Mouse (Mus musculus) cerebellum, adult (tissue): ENCODE measurements around the gene Adra2a.
A peak's percentile ranks its signal among the peaks of the same experiment; 100 is the strongest.

Experiments used
- ATAC-seq: cut with Nextera tagmentation; 2 replicates; pipeline ENCODE4 v1.9.2; 2017; ENCODE audit warnings: mild to moderate bottlenecking, moderate library complexity, mixed read lengths; ENCODE audit not compliant: insufficient number of reproducible peaks, low FRiP score, low TSS enrichment

Adra2a gene

DNA sequence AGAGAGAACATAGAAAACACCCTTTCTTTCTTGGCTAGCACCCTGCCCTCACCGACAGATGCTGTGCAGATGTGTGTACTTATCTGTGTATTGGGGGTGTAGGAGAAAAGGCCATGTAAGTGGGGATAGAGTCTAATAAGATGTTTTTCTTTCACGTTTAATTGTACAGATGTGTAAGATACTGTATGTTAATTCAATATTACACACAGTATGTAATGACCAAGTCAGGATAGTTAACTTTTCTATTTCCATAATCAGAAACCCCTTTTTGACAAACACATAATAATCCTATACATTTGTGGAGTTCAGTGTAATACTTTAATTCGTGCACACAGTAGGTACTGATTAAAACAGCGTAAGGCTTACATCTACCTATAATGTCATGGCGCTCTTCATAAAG lies at the start of gene Adra2a:
Gene Adra2a, plus strand, starts transcription at position 301 of the 400 bp plus-strand sequence.
- no peak for ATAC-seq

DNA sequence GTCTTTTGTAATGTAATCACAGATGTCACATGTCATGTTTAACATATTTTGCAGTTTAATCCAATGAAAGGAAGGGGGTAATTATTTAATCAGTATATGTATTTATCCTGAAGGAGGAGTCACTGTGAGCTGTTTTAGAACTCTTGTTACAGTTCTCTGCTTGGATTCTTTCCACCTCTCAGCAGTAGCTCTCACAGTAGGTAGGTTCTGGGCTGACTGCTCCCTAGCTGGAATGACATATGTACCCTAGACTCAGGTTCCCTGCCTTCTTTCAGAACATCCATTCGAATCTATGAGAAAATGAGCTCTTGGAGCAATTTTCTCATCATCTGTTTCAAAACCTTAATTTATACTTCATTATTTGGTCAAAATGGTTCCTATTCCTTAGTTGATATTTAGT lies 49.7 kb upstream of the Adra2a start:
- 0 out of 2 replicates have a peak, but pooled peaks have one; percentile 36 for ATAC-seq

DNA sequence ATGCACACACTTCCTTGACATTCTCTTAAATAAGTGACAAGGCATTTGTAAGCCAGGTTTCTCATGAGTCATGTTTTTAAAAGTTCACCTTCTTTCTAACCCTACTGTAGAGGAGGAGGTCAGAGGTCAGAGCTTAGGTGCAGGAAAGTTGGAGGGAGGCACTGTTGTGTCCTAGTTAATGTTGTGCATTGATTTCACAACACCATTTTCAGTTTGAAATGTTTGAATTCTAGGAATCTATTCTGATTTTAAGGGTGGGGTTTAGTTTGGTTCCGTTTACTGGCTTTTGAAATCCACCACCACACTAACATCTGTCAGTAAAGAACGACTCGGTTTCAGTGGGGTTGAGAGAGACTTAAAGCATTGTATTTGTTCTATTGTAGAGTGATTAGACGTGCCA lies 33.0 kb upstream of the Adra2a start:
- ATAC-seq: no peak

DNA sequence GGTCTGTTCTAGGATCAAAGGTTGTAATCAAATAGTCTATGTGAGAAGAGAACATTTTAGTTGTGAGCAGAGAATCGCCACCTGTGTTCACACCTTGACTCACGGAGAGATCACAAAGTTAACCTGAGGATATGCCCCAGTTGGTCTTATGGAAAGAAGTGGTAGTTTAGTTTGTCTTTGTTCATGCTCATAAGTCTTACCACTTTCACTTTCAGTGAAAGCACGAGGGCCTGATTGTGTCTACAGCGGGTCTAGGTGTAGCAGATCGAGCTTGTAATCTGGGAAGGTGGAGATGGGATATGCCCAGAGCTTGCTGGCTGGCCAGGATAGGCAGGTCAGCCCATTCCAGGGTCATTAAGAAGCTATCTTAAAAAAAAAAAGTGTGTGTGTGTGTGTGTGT lies 29.0 kb upstream of the Adra2a start:
- no peak for ATAC-seq

DNA sequence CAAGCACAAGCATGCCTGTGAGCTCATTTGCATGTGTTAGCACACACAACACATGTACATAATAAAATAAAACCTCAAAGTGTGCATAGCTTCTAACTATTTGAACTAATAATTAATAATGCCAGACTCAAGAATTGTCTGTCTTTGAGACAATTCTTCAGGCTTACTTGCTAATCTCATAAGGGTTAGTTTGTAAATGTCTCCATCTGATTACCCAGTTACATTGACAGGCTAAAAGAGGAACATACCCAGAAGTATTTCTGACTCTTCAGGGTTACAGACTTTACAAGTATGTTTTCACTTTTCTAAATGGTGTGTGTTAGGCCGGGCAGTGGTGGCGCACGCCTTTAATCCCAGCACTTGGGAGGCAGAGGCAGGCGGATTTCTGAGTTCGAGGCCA lies 28.4 kb upstream of the Adra2a start:
- ATAC-seq: no peak

DNA sequence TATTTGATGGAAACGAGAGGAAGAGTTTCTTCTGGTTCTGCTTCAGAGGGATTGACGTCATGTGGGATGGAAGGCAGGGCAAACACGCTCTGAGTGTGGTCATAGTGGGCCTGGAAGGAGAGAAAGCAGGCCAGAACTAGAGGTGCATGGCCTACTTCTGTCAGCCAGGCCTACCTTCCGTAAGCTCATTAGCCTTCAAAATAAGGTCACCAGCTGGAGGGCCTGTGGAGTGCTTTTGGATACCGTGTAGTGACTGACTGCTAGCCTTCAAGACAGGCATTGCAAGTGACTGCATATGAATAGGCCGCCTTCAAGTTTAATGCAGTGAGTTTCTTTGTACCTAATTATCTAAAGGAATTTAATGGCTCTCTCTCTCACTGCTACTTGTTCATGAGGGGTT lies 8.9 kb upstream of the Adra2a start:
- no peak for ATAC-seq

DNA sequence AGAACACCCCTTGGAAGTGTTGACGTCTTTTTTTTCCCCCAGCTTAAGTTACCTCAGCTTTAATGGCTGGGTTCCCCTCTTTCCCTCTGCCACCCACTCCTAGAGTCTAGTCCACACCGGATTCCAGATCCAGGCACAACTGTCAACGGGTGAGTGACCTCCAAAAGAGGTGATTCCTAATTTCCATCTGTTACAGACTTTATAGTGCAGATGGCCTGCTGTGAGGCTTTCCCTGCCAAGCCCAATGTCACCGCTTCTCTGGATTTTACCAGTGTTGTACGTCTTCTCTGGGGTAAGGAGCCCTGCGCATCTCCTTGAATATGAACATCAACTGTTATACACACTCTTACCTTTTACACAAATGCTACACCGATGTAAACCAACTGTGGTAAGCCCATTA lies 4.5 kb upstream of the Adra2a start:
- no peak for ATAC-seq

DNA sequence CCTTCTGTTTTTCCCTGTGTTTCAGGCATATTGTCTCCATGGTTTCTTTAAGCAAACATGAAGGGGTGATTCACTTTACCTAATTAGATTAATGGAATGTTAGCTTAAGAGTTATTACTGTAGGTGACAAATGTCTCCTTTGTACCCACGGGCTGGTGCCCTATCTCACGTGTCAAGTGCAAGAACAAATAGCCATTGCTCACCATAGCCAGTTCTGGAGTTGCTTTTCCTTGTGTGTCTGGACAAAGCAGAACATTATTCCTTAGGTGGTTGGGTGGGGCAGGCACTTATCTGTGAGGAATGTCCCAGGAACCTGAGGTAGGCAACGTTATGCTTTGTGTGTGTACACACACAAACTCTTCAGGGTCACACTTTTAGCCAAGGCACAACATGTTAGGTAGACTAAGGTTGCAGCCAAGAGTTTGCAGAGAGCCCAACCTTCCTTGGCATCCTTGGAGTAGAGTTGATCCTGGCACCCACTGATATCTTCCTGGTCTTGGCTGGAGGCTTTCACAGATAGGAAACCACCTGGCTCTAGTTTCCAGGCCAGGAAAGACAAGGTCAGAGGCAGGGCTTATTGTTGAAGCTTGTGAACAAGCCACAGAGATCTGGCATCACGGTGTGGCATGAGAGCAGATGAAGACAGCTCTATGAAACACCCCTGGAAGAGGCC lies 3.5 kb upstream of the Adra2a start:
- no peak for ATAC-seq

DNA sequence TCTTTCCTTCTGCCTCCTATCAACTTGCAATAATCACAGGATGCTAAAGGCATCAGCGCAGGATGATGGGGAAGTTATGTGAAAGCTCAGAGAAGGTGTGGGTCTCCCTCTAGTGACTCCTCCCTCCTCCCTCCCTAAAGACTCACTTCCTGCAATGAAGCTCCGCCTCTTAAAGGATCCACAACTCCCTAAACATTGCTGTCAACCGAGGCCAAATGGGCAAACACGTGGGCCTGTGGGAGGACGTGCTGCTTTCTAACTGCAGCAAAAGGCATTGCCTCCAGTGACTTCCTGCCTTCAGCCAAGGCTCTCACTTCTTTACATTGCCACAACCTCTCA lies 3.0 kb upstream of the Adra2a start:
- no peak for ATAC-seq

DNA sequence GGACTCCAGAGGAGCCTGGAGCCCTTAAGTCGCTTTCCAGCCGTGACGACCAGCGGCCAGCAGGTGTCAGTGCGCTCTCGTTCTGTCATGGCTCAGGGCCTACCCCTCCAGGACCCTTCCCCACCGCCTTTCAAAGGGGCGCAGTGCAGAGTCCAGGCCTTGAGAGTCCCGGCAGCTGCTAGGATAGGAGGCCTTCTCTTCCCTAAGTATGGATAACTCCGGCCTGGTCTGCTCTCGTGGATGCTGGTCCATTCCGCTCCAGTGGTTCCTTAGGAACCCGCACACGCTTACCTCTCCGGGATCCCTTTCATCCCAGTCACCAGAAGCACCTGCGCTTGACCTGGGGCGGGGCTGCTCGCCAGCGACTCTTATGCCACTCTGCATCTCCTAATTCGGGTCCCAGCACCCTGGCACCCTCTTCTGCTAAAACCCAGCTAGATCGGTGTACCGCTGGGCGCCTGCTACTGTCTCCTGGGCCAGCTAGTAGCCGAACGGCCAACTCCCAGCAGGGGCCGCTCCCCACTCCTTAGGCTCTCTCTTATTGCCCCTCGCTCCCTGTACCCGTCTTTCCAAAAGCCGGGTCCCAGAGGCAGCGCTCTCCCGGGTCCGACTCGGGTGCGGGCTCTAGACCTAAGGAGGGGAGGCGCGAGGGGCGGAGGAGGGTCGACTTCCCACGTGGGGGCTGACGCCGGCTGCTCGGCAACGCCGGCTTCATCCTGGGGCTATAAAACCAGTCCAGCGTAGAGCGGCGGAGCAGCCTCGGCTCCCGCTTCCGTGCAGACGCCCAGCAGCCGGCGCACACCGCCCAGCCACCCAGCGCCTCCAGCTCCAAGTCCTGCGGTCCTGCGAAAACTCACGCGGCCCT lies 788 bp downstream of the Adra2a start:
- ATAC-seq: peak; percentile 39; the same call in 1 of the 2 replicates

DNA sequence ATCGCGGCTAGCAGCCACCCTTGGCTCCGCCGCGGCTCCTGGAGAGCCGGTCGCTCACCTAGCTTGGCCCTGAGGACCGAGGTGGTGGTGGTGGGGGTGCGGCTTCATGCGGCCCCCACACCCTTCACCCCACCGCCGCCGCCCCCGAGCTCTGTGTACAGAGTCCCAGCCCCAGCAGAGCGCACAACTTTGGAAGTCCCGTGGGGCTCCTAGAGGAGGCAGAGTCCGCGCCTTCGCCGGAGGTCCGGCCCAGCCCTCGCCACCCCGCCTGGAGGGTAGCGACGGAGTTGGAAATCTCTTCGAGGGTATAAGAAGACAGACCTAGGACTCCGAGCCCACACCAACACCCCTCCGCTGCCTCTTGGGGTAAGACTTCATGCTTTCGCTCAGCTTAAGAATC lies 1.5 kb downstream of the Adra2a start:
- ATAC-seq: no peak

DNA sequence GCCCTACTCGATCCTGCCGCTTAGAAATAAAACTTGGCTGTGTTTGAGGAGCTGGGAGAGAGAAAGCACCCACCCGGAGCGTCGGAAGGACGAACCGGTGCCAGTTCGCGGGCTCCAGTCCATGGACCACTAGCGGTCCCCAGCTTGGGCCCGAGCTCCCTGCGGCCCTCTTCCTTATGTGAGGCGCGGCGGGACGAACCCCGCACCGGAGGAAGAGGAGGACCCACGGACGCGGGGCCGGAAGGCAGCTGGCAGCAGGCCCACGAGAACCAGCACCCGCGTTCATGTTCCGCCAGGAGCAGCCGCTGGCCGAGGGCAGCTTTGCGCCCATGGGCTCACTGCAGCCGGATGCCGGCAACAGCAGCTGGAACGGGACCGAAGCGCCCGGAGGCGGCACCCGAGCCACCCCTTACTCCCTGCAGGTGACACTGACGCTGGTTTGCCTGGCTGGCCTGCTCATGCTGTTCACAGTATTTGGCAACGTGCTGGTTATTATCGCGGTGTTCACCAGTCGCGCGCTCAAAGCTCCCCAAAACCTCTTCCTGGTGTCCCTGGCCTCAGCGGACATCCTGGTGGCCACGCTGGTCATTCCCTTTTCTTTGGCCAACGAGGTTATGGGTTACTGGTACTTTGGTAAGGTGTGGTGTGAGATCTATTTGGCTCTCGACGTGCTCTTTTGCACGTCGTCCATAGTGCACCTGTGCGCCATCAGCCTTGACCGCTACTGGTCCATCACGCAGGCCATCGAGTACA lies 2.2 kb downstream of the Adra2a start:
- ATAC-seq: no peak

DNA sequence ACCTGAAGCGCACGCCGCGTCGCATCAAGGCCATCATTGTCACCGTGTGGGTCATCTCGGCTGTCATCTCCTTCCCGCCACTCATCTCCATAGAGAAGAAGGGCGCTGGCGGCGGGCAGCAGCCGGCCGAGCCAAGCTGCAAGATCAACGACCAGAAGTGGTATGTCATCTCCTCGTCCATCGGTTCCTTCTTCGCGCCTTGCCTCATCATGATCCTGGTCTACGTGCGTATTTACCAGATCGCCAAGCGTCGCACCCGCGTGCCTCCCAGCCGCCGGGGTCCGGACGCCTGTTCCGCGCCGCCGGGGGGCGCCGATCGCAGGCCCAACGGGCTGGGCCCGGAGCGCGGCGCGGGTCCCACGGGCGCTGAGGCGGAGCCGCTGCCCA lies 2.7 kb downstream of the Adra2a start:
- ATAC-seq: no peak

DNA sequence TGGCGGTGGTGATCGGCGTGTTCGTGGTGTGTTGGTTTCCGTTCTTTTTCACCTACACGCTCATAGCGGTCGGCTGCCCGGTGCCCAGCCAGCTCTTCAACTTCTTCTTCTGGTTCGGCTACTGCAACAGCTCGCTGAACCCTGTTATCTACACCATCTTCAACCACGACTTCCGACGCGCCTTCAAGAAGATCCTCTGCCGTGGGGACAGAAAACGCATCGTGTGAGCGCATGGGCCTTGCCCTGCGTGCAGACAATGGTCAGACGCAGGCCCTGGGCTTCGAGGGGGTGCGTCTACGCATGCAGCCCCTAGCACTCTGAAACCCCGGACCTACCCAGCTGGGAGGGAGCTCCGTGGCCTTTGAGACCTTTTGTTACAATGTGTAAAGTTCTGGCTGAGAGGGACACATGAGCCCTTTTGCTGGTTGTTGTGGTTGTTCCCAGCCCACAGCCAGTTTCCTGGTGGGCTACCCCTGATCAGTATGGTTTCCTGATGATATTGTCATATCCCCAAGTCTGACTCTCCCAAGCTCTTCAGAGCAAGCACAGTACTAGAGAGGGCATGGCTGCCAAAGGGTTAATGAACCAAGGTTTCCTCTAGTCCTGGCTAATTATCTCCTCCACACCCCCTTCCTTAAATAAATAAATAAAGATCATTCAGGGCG lies 3.6 kb downstream of the Adra2a start:
- ATAC-seq: no peak

DNA sequence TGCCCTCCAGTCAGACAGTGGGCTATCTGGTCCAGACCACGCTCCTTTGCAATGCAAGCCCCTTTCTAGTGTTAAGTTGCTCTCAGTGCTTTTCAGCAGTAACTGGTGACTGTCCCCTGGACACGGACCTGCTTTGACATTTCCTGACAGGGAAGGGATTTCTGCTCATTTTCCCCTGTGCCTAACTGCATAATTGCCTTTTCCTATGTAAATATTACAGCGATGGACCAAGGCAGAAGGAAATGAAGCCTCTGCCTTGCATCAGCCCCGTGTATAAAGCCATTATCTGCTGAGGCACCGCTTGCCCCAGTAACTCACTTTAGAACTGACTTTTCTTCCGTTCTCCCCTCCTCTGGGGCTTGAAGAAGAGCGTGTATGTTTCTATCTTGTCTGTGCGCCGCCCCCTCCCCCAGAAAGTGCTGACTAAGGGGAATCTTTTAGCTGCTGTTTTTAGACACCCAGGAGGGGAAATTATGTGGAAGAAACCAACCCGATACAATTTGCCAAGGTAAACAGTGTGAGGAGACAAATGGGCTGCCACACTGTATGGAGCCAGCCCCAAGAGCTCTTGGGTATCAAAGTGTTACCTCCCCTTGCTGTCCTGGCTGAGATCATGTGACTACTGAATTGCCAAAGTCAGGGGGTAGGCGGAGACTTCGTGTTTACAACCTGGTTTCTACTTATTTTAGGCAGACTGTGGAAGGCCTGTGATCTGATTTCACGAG lies 4.4 kb downstream of the Adra2a start:
- ATAC-seq: no peak

DNA sequence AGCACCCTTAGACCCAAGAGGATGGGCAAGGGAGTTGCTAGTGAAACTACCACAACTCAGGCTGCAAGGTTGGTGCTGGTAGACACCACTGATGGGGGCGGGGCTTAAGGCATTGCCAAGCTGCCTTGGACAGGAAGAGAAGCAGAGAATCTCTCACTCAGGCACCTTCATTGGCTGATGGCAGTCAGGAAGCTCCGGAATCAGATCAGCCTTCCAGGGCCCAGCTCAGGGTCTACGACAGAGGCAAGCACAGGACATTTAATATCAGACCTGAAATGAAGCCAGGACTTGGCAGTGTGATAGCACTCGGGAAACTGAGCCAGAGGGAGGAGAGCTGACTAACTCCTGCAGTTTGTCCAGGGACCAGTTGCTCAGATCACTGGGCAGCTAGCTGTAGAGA lies 7.7 kb downstream of the Adra2a start:
- no peak for ATAC-seq

DNA sequence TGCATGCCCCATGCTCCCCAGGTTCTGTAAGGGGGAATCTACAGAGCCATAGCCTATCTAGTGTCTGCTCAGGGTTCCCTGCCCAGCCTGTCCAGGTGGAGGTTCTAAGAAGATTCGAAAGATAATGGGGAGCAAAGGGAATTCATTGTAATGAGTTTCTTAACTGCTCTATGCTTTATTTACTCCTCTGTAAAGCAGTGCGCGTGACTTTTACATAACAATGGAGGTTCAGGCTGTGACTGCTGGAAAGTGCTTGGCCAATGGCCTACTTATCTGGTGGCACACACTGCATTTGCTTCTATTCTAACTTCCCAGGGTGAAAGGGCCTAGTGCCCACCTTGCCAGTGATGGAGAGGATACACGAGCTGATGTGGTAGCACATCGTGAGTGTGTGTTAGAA lies 11.9 kb downstream of the Adra2a start:
- ATAC-seq: no peak

DNA sequence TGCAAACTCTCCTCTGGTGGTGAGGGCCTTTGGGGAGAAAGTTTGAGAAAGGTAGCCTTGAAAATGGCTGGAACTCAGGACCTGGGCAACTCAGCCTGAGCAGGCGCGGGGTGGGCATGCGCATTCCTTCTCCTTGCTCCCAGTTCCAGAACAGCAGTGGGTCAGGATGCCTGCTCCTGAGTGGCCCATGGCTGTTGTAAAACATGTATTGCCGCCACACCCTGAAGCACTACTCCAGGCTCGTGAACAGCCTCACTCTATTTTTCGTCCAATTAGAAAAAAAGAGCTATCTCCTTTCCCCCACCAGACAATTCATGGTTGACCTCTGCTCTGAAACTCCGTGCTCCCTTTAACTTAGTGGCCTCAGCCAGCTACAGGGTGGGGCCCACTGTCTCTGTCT lies 24.5 kb downstream of the Adra2a start:
- no peak for ATAC-seq

DNA sequence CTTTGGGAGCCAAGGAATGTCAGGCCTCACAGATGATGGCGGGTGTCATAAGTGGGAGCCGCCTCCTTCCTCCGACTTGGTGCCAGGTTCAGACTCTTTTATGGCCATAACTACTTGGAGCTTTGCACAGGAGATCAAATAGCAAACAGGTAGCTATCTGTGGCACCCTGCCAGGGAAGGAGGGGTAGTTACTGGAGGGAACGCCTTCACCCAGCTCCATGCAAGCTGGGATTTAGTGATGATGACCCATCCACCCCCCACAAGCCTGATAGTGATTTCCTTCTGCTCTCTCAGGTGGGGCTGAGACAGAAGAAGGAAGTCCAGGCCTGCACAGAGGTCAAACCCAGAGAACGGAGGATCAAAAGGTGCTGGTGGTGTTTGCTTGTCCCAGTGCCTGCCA lies 26.6 kb downstream of the Adra2a start:
- ATAC-seq: no peak

DNA sequence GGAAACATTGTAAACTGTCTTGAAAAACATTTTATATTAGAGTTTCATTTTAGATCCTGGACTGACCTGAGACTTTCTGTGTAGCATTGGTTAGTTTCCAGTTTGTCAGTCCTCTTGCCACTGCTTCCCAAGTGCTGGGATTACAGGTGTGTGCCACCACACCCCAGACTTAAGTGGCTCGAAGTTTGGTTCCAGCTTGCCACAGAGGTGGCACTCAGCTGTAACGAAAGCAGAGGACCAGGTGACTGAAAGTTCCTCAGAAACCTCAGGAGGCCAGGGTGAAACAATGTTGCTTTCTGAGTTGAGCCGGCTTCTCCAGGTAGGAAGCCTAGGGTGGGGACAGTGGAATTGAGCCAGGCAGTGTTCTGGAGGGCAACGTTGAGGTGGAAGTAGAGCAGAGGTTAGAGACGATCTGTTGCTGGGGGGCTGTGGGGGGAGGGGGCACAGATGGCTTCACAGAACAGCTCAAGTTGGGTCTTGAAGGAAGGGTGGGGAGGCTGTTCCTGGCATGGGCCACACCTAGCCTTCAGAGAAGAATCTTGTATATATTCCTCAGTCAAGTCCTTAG lies 28.4 kb downstream of the Adra2a start:
- ATAC-seq: no peak
